Mouse (Mus musculus): ENCODE measurements at regions not wholly inside any gene's neighbourhood (a gene's known extent, or its start where the extent isn't known, plus 50 kb on each side); places are given as distances from the start of the nearest gene placed in this dataset.

- TF ChIP-seq GATA4 (IDR thresholded peaks at IDR 0.05; ENCODE audit: insufficient replicate concordance, low read length), result no peak
These were observed 359.4 kb upstream of the Klf4 start for GRCm38 (mm10) chr4:55891656-55892055.

GRCm38 (mm10) chr4:55887581-55887980 lies 355.3 kb upstream of the Klf4 start:
- no peak for TF ChIP-seq GATA4 (IDR thresholded peaks at IDR 0.05; ENCODE audit: insufficient replicate concordance, low read length)

- no peak for TF ChIP-seq GATA4 (IDR thresholded peaks at IDR 0.05; ENCODE audit: insufficient replicate concordance, low read length)
These were observed 350.3 kb upstream of the Klf4 start for GRCm38 (mm10) chr4:55882541-55882940.

GRCm38 (mm10) chr4:55875304-55875703 lies 343.0 kb upstream of the Klf4 start:
- no peak for TF ChIP-seq GATA4 (IDR thresholded peaks at IDR 0.05; ENCODE audit: insufficient replicate concordance, low read length)

GRCm38 (mm10) chr4:55874875-55875274 lies 342.6 kb upstream of the Klf4 start:
- no peak for TF ChIP-seq GATA4 (IDR thresholded peaks at IDR 0.05; ENCODE audit: insufficient replicate concordance, low read length)

- no peak for TF ChIP-seq GATA4 (IDR thresholded peaks at IDR 0.05; ENCODE audit: insufficient replicate concordance, low read length)
These were observed 342.0 kb upstream of the Klf4 start for GRCm38 (mm10) chr4:55874276-55874675.

GRCm38 (mm10) chr4:55860055-55860454 lies 327.8 kb upstream of the Klf4 start:
- no peak for TF ChIP-seq GATA4 (IDR thresholded peaks at IDR 0.05; ENCODE audit: insufficient replicate concordance, low read length)

GRCm38 (mm10) chr4:55859211-55859761 lies 327.0 kb upstream of the Klf4 start:
- no peak for TF ChIP-seq GATA4 (IDR thresholded peaks at IDR 0.05; ENCODE audit: insufficient replicate concordance, low read length)

GRCm38 (mm10) chr4:55851430-55851829 lies 319.2 kb upstream of the Klf4 start:
- no peak for TF ChIP-seq GATA4 (IDR thresholded peaks at IDR 0.05; ENCODE audit: insufficient replicate concordance, low read length)

- TF ChIP-seq GATA4 (IDR thresholded peaks at IDR 0.05; ENCODE audit: insufficient replicate concordance, low read length), result no peak
These were observed 318.8 kb upstream of the Klf4 start for GRCm38 (mm10) chr4:55851027-55851426.

GRCm38 (mm10) chr4:55843727-55844401 lies 311.6 kb upstream of the Klf4 start:
- TF ChIP-seq GATA4 (IDR thresholded peaks at IDR 0.05; ENCODE audit: insufficient replicate concordance, low read length), result no peak

- TF ChIP-seq GATA4 (IDR thresholded peaks at IDR 0.05; ENCODE audit: insufficient replicate concordance, low read length), result no peak
These were observed 306.3 kb upstream of the Klf4 start for GRCm38 (mm10) chr4:55838568-55838967.

GRCm38 (mm10) chr4:55824047-55824760 lies 291.9 kb upstream of the Klf4 start:
- TF ChIP-seq GATA4 (IDR thresholded peaks at IDR 0.05; ENCODE audit: insufficient replicate concordance, low read length), result no peak

GRCm38 (mm10) chr4:55823583-55823982 lies 291.3 kb upstream of the Klf4 start:
- TF ChIP-seq GATA4 (IDR thresholded peaks at IDR 0.05; ENCODE audit: insufficient replicate concordance, low read length), result no peak

GRCm38 (mm10) chr4:55817035-55817818 lies 285.0 kb upstream of the Klf4 start:
- TF ChIP-seq GATA4 (IDR thresholded peaks at IDR 0.05; ENCODE audit: insufficient replicate concordance, low read length), result no peak

GRCm38 (mm10) chr4:55815832-55816231 lies 283.6 kb upstream of the Klf4 start:
- no peak for TF ChIP-seq GATA4 (IDR thresholded peaks at IDR 0.05; ENCODE audit: insufficient replicate concordance, low read length)
